Mouse (Mus musculus) midbrain, embryonic 16.5 days (tissue): Measurements from ENCODE around the gene Cchcr1. TPM values are rescaled to one million over a fixed set of nuclear protein-coding genes. Genes with fewer than 3 reads are reported as not detected.
"Not testable (repeated sequence)": the region's sequence is repeated elsewhere in the genome, so short reads cannot be mapped to it uniquely, and the experiment has no call there.

ENCODE experiments used
- ATAC-seq: fragments of 200-750 bp; cut with Nextera tagmentation; 2 replicates; pipeline ENCODE4 v1.8.0; 2017; ENCODE audit warnings: moderate TSS enrichment
- H3K27ac ChIP-seq: fragments of 300-500 bp; sonication (generic); 2 replicates; pipeline ENCODE4 v1.5.1; 2014; ENCODE audit warnings: mild to moderate bottlenecking, low read length, mixed read lengths
- H3K27me3 ChIP-seq: fragments of 300-500 bp; sonication (generic); 2 replicates; pipeline ENCODE4 v1.6.1; 2014; ENCODE audit warnings: low read depth, low read length, mixed read lengths; ENCODE audit not compliant: control insufficient read depth, insufficient read depth
- H3K36me3 ChIP-seq: fragments of 300-500 bp; sonication (generic); 2 replicates; pipeline ENCODE4 v1.6.1; 2014; ENCODE audit warnings: mild to moderate bottlenecking, low read length, moderate library complexity, mixed read lengths; ENCODE audit not compliant: control insufficient read depth, insufficient read depth
- H3K4me1 ChIP-seq: fragments of 300-500 bp; sonication (generic); 2 replicates; pipeline ENCODE4 v1.6.1; 2014; ENCODE audit warnings: mild to moderate bottlenecking, low read length, mixed read lengths; ENCODE audit not compliant: control insufficient read depth, insufficient read depth
- H3K4me2 ChIP-seq: fragments of 300-500 bp; sonication (generic); 2 replicates; pipeline ENCODE4 v1.6.1; 2014; ENCODE audit warnings: mild to moderate bottlenecking, low read length, mixed read lengths
- H3K4me3 ChIP-seq: fragments of 300-500 bp; sonication (generic); 2 replicates; pipeline ENCODE4 v1.5.1; 2014; ENCODE audit warnings: low read depth, mild to moderate bottlenecking, low read length, moderate library complexity, mixed read lengths
- H3K9ac ChIP-seq: fragments of 300-500 bp; sonication (generic); 2 replicates; pipeline ENCODE4 v1.6.1; 2014; ENCODE audit warnings: low read depth, low read length, mixed read lengths
- H3K9me3 ChIP-seq: fragments of 300-500 bp; sonication (generic); replicated peaks from 2 replicates; pipeline ENCODE4 v1.6.1; 2014; ENCODE audit warnings: mild to moderate bottlenecking, low read length, mixed read lengths; ENCODE audit not compliant: control insufficient read depth, poor library complexity, severe bottlenecking
- WGBS: fragments of 180-500 bp; shearing (Covaris S2); extraction: QIAGEN DNeasy Blood & Tissue Kit; methylation state at CpG from one replicate; pipeline ENCODE4 v1.1.7; 2014; 5-methylcytosine and 5-hydroxymethylcytosine counted together
- polyA plus RNA-seq: library from polyadenylated mRNA; unstranded; fragments of >200 nt; fragmentation: Nextera tagmentation; extraction: Ambion mirVana; gene quantifications from 2 replicates; pipeline ENCODE4 v1.2.1, GENCODE M21; 2015

Gene Cchcr1
- polyA plus RNA-seq: 3.7 and 4.0 TPM in 2 replicates

GRCm38 (mm10) chr17:35516652-35517500, at the start of gene Cchcr1, which contains the start of gene Tcf19:
Gene Cchcr1, plus strand, starts transcription at chr17:35517100.
Gene Tcf19, minus strand, starts transcription at chr17:35516824.
- ATAC-seq: peak; percentile 96
- Histone ChIP-seq H3K9me3 (no peaks in the 10 kb centered on the region), H3K4me3 (peak within 1 kb of the TSS; percentile 63), H3K27me3 (no peaks in the 10 kb centered on the region), H3K9ac (peak within 1 kb of the TSS; percentile 54), H3K4me2 (peak within 1 kb of the TSS; percentile 96), H3K27ac (no peak within 1 kb of the TSS), H3K4me1 (peaks cover 10% of the 10 kb centered on the region; the same call in 1 of the 2 replicates), H3K36me3 (no peaks in the 10 kb centered on the region)
- under 1% methylated on average over 65 of the region's 67 CpGs for WGBS

- H3K4me3 ChIP-seq, H3K27ac ChIP-seq, H3K4me1 ChIP-seq, H3K4me2 ChIP-seq, H3K9me3 ChIP-seq, ATAC-seq, H3K9ac ChIP-seq, H3K36me3 ChIP-seq: not testable (repeated sequence)
- peaks cover 19% of the 10 kb centered on the region for H3K27me3 ChIP-seq
- 66% methylated on average over 3 of the region's 3 CpGs for WGBS
These were observed 48.0 kb upstream of the Cchcr1 start for GRCm38 (mm10) chr17:35468936-35469335.

- no peak for ATAC-seq
- H3K9me3 ChIP-seq: no peaks in the 10 kb centered on the region
- peaks cover 19% of the 10 kb centered on the region for H3K27me3 ChIP-seq
- peak within 1 kb of the TSS; percentile 40 for H3K4me3 ChIP-seq
- no peak within 1 kb of the TSS for H3K27ac ChIP-seq
- peak within 1 kb of the TSS; percentile 59 for H3K4me2 ChIP-seq
- peak within 1 kb of the TSS; percentile 46; the same call in 1 of the 2 replicates for H3K9ac ChIP-seq
- 1% methylated on average over 73 of the region's 80 CpGs for WGBS
- H3K4me1 ChIP-seq: peaks cover 8% of the 10 kb centered on the region; the same call in 1 of the 2 replicates
- no peaks in the 10 kb centered on the region for H3K36me3 ChIP-seq
These were observed 46.8 kb upstream of the Cchcr1 start, which contains the start of gene H2-Q10 for GRCm38 (mm10) chr17:35469842-35470751. Gene H2-Q10, plus strand, starts transcription at chr17:35470089.

- no peaks in the 10 kb centered on the region for H3K4me1 ChIP-seq
- H3K9ac ChIP-seq: no peak overlapping the region
- no peaks in the 10 kb centered on the region for H3K36me3 ChIP-seq
- H3K27me3 ChIP-seq: no peaks in the 10 kb centered on the region
- no peak overlapping the region for H3K4me3 ChIP-seq
- no peak for ATAC-seq
- H3K9me3 ChIP-seq: no peaks in the 10 kb centered on the region
- no peak overlapping the region for H3K4me2 ChIP-seq
- 0% methylated on average over 9 of the region's 9 CpGs for WGBS
- H3K27ac ChIP-seq: no peak overlapping the region
These were observed 32.8 kb upstream of the Cchcr1 start for GRCm38 (mm10) chr17:35484066-35484465.

GRCm38 (mm10) chr17:35485702-35486101, 31.2 kb upstream of the Cchcr1 start:
- H3K27ac ChIP-seq: no peak overlapping the region
- no peak overlapping the region for H3K9ac ChIP-seq
- H3K4me2 ChIP-seq: no peak overlapping the region
- no peak overlapping the region for H3K4me3 ChIP-seq
- no peaks in the 10 kb centered on the region for H3K9me3 ChIP-seq
- WGBS: 44% methylated on average over 4 of the region's 4 CpGs
- no peaks in the 10 kb centered on the region for H3K27me3 ChIP-seq
- ATAC-seq: no peak
- H3K36me3 ChIP-seq: no peaks in the 10 kb centered on the region
- no peaks in the 10 kb centered on the region for H3K4me1 ChIP-seq

- no peak for ATAC-seq
- H3K27me3 ChIP-seq: no peaks in the 10 kb centered on the region
- H3K9me3 ChIP-seq: no peaks in the 10 kb centered on the region
- H3K9ac ChIP-seq: no peak overlapping the region
- no peaks in the 10 kb centered on the region for H3K4me1 ChIP-seq
- no peak overlapping the region for H3K4me3 ChIP-seq
- no peak overlapping the region for H3K4me2 ChIP-seq
- H3K27ac ChIP-seq: no peak overlapping the region
- 73% methylated on average over 10 of the region's 10 CpGs for WGBS
- H3K36me3 ChIP-seq: no peaks in the 10 kb centered on the region
These were observed 30.2 kb upstream of the Cchcr1 start for GRCm38 (mm10) chr17:35486726-35487125.

GRCm38 (mm10) chr17:35488041-35488440, 28.9 kb upstream of the Cchcr1 start:
- ATAC-seq: no peak
- Histone ChIP-seq H3K27me3 (no peaks in the 10 kb centered on the region), H3K4me2 (no peak overlapping the region), H3K36me3 (no peaks in the 10 kb centered on the region), H3K4me1 (no peaks in the 10 kb centered on the region), H3K9me3 (no peaks in the 10 kb centered on the region), H3K9ac (no peak overlapping the region), H3K27ac (no peak overlapping the region), H3K4me3 (no peak overlapping the region)
- WGBS: 98% methylated on average over 2 of the region's 2 CpGs

GRCm38 (mm10) chr17:35490320-35490719, 26.6 kb upstream of the Cchcr1 start:
- Histone ChIP-seq H3K36me3 (no peaks in the 10 kb centered on the region), H3K4me2 (no peak overlapping the region), H3K27ac (no peak overlapping the region), H3K9me3 (no peaks in the 10 kb centered on the region), H3K27me3 (no peaks in the 10 kb centered on the region), H3K4me1 (no peaks in the 10 kb centered on the region), H3K4me3 (no peak overlapping the region), H3K9ac (no peak overlapping the region)
- 50% methylated on average over 5 of the region's 5 CpGs for WGBS
- ATAC-seq: no peak
